Mouse (Mus musculus) ES-E14 (cell line): ENCODE results near the gene F930015N05Rik.

Experiments used
- CHD2 ChIP-seq: IDR thresholded peaks from 2 replicates; pipeline ENCODE4 v1.6.1; 2014; ENCODE audit warnings: mild to moderate bottlenecking, low read depth, low read length, inconsistent platforms
- HCFC1 ChIP-seq: IDR thresholded peaks from 2 replicates; pipeline ENCODE4 v1.6.1; 2012; ENCODE audit warnings: low read length, inconsistent platforms, borderline replicate concordance; ENCODE audit not compliant: insufficient read depth
- MAFK ChIP-seq: IDR thresholded peaks from 2 replicates; pipeline ENCODE4 v1.6.1; 2014; ENCODE audit warnings: mild to moderate bottlenecking, low read depth, low read length, inconsistent platforms; ENCODE audit not compliant: insufficient read depth
- ZC3H11A ChIP-seq: IDR thresholded peaks from 2 replicates; pipeline ENCODE4 v1.6.1; 2012; ENCODE audit warnings: low read depth, mild to moderate bottlenecking, inconsistent platforms, low read length, borderline replicate concordance
- ZNF384 ChIP-seq: IDR thresholded peaks from 2 replicates; pipeline ENCODE4 v1.6.1; 2012; ENCODE audit warnings: low read depth, low read length, inconsistent platforms

DNA sequence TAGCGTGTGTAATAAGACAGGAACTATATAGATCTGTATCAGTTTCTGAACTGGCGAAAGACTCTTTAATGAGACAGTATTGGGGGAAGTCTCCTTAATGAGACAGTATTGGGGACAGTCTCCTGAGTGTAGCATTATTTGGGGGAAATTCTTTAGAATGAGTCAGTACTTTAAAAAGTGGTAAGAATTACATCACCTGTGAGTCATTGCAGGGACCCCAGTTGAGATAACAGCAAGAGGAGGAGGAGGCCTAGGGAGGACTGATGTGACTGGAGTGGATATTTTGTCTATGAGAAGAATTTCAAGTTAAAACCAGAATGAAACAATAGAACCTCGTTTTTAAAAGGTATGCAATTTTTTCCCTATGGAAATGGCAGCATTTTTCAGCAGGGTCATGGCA, 25.3 kb upstream of the F930015N05Rik start:
- TF ChIP-seq CHD2: no peak
- TF ChIP-seq ZC3H11A: no peak
- no peak for TF ChIP-seq MAFK
- no peak for TF ChIP-seq HCFC1
- TF ChIP-seq ZNF384: no peak
